Comparison of ENCODE assay signal across 12 mouse cellular contexts in the genomic region with DNA sequence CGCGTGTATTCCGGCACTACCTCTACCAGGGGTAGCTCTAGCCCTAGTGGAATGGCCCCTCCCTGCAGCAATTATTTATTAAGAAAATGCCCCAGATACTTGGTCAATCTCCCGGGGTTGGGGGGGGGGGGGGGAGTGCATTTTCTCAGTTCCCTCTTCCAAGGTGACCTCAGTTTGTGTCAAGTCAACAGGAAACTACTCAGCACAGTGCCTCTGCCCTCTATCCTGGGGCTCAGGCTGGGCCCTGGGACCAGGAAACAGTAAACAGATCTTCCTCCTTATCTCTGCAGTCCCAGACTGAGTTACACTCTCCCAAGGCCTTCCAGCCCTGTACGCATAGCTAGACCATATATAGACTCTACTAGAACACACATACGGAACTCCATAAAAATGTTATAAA. TPM values are rescaled to one million over a fixed set of nuclear protein-coding genes. Genes with fewer than 3 reads are reported as not detected.
DNase-seq lines count a peak whose midpoint lies in the region; ATAC-seq and TF ChIP-seq lines count a peak whose summit lies in the region.
"Had no signal": no experiment of that assay in that cellular context is flagged by ENCODE, and none has a peak within 500 bp of the region (broad histone marks: within the 10 kb centered on the region; RNA-seq: fewer than 3 reads in every experiment).

No protein-coding gene starts in this region.

- peak overlapping the region; percentile 65 for H3K27ac ChIP-seq in heart, embryonic 11.5 days (ENCODE audit: low read depth, low read length)
- no peak overlapping the region for H3K27ac ChIP-seq in midbrain, embryonic 12.5 days (replicated peaks)
- no peak overlapping the region for H3K27ac ChIP-seq in midbrain, postnatal 0 days (ENCODE audit: low read depth, low read length)
- H3K27ac ChIP-seq in liver, embryonic 15.5 days (replicated peaks): peak overlapping the region; percentile 89
- no peak overlapping the region for H3K27ac ChIP-seq in thymus, adult 2 months (ENCODE audit: control insufficient read depth, insufficient read depth, low read length)

- H3K9ac ChIP-seq in heart, embryonic 11.5 days (ENCODE audit: low read depth, low read length): no peak overlapping the region
- 0 out of 2 replicates have a peak overlapping the region, but pooled peaks have one; percentile 59 for H3K9ac ChIP-seq in midbrain, embryonic 12.5 days (replicated peaks)
- H3K9ac ChIP-seq in midbrain, postnatal 0 days (replicated peaks; ENCODE audit: low read length, poor library complexity, severe bottlenecking): no peak overlapping the region
- 0 out of 2 replicates have a peak overlapping the region, but pooled peaks have one; percentile 15 for H3K9ac ChIP-seq in liver, embryonic 15.5 days

- no peak for DNase-seq in heart, postnatal 4 days
- no peak for DNase-seq in midbrain, postnatal 0 days (ENCODE audit: low spot score)
- peak; percentile 50 for DNase-seq in yolk sac, embryonic 10.5 days (ENCODE audit: low spot score)
- DNase-seq in thymus, adult 2 months: no peak
- DNase-seq: adrenal gland, postnatal 36 days; cerebellum, postnatal 25 days had no signal

- no peaks in the 10 kb centered on the region for H3K36me3 ChIP-seq in heart, embryonic 11.5 days (ENCODE audit: control insufficient read depth, insufficient read depth, low read length)
- no peaks in the 10 kb centered on the region for H3K36me3 ChIP-seq in midbrain, embryonic 12.5 days
- no peaks in the 10 kb centered on the region for H3K36me3 ChIP-seq in midbrain, postnatal 0 days (ENCODE audit: insufficient read depth, low read length)
- H3K36me3 ChIP-seq in liver, embryonic 15.5 days (replicated peaks): 0 out of 2 replicates have a peak, but pooled peaks cover 5% of the 10 kb centered on the region
- H3K36me3 ChIP-seq in thymus, adult 2 months (ENCODE audit: control insufficient read depth, insufficient read depth, low read length): no peaks in the 10 kb centered on the region

- H3K4me2 ChIP-seq in heart, embryonic 11.5 days: peak overlapping the region; percentile 14; the same call in 1 of the 2 replicates
- peak overlapping the region; percentile 59; the same call in 1 of the 2 replicates for H3K4me2 ChIP-seq in midbrain, embryonic 12.5 days (replicated peaks)
- H3K4me2 ChIP-seq in midbrain, postnatal 0 days (ENCODE audit: low read depth, low read length, poor library complexity, severe bottlenecking): no peak overlapping the region
- H3K4me2 ChIP-seq in liver, embryonic 15.5 days: peak overlapping the region; percentile 66

- H3K4me3 ChIP-seq in heart, embryonic 11.5 days (ENCODE audit: low read depth, low read length): no peak overlapping the region
- H3K4me3 ChIP-seq in midbrain, embryonic 12.5 days: no peak overlapping the region
- no peak overlapping the region for H3K4me3 ChIP-seq in midbrain, postnatal 0 days (ENCODE audit: low read depth, low read length)
- no peak overlapping the region for H3K4me3 ChIP-seq in liver, embryonic 15.5 days (replicated peaks)
- H3K4me3 ChIP-seq in thymus, adult 2 months (ENCODE audit: control insufficient read depth, insufficient read depth, low read length): no peak overlapping the region

- WGBS in heart, embryonic 11.5 days (ENCODE audit: insufficient replicate concordance): 38% methylated on average over 6 of the region's 6 CpGs
- WGBS in midbrain, embryonic 12.5 days: 75% methylated on average over 6 of the region's 6 CpGs
- WGBS in midbrain, postnatal 0 days: 87% methylated on average over 6 of the region's 6 CpGs
- WGBS in liver, embryonic 15.5 days (ENCODE audit: insufficient replicate concordance): 23% methylated on average over 6 of the region's 6 CpGs
- WGBS in thymus, adult 2 months: 73% methylated on average over 6 of the region's 6 CpGs

- no peaks in the 10 kb centered on the region for H3K9me3 ChIP-seq in heart, embryonic 11.5 days (replicated peaks; ENCODE audit: control insufficient read depth, low read length)
- no peaks in the 10 kb centered on the region for H3K9me3 ChIP-seq in midbrain, embryonic 12.5 days
- H3K9me3 ChIP-seq in midbrain, postnatal 0 days (ENCODE audit: low read length): 0 out of 2 replicates have a peak, but pooled peaks cover 3% of the 10 kb centered on the region
- H3K9me3 ChIP-seq in liver, embryonic 15.5 days (replicated peaks): no peaks in the 10 kb centered on the region

- no peak for TF ChIP-seq POLR2A in thymus, adult 2 months (IDR thresholded peaks at IDR 0.05; ENCODE audit: control insufficient read depth, extremely low read depth, insufficient read depth, low read length, poor library complexity)

- H3K4me1 ChIP-seq in heart, embryonic 11.5 days (ENCODE audit: control insufficient read depth, insufficient read depth, low read length): peaks cover 17% of the 10 kb centered on the region; the same call in 1 of the 2 replicates
- peaks cover 14% of the 10 kb centered on the region for H3K4me1 ChIP-seq in midbrain, embryonic 12.5 days
- no peaks in the 10 kb centered on the region for H3K4me1 ChIP-seq in midbrain, postnatal 0 days (ENCODE audit: insufficient read depth, low read length)
- H3K4me1 ChIP-seq in liver, embryonic 15.5 days (replicated peaks): peaks cover 71% of the 10 kb centered on the region
- no peaks in the 10 kb centered on the region for H3K4me1 ChIP-seq in thymus, adult 2 months (replicated peaks; ENCODE audit: control insufficient read depth, insufficient read depth, low read length)

- TF ChIP-seq CTCF in midbrain, postnatal 0 days (IDR thresholded peaks at IDR 0.05): no peak
- TF ChIP-seq CTCF in thymus, adult 2 months (IDR thresholded peaks at IDR 0.05; ENCODE audit: borderline replicate concordance, control insufficient read depth, extremely low read depth, insufficient read depth, low read length, poor library complexity): no peak

- peak; percentile 83 for ATAC-seq in heart, embryonic 11.5 days (replicated peaks; ENCODE audit: insufficient number of reproducible peaks, low FRiP score, low TSS enrichment)
- no peak for ATAC-seq in midbrain, embryonic 12.5 days (ENCODE audit: low FRiP score, low read depth)
- no peak for ATAC-seq in midbrain, postnatal 0 days (ENCODE audit: low FRiP score)
- ATAC-seq in liver, embryonic 15.5 days (ENCODE audit: insufficient read depth): peak; percentile 85
- no peak for ATAC-seq in inflammation-experienced regulatory T-cells, adult 6 months
- ATAC-seq: Patski had no signal

- H3K27me3 ChIP-seq in heart, embryonic 11.5 days (ENCODE audit: control insufficient read depth, insufficient read depth, low read length): no peaks in the 10 kb centered on the region
- peaks cover 3% of the 10 kb centered on the region; the same call in 1 of the 2 replicates for H3K27me3 ChIP-seq in midbrain, embryonic 12.5 days
- H3K27me3 ChIP-seq in midbrain, postnatal 0 days (ENCODE audit: insufficient read depth, low read length): no peaks in the 10 kb centered on the region
- H3K27me3 ChIP-seq in liver, embryonic 15.5 days: no peaks in the 10 kb centered on the region
- no peaks in the 10 kb centered on the region for H3K27me3 ChIP-seq in thymus, adult 2 months (ENCODE audit: control insufficient read depth, insufficient read depth, low read length)
- H3K27me3 ChIP-seq: Patski had no signal

RNA-seq across cellular contexts. Expression of a gene that starts 32.4 kb away (rescaled TPM):
- polyA plus RNA-seq in heart, embryonic 11.5 days (2014; fragmentation: Nextera tagmentation; extraction: Ambion mirVana): 13.9 and 20.8 TPM in 2 replicates
- 100 to 1,000 TPM; 131 to 141 TPM for total RNA-seq in heart, postnatal 4 days (2021)
- 9.7 and 10.6 TPM in 2 replicates for polyA plus RNA-seq in midbrain, embryonic 12.5 days (2016; fragmentation: Nextera tagmentation; extraction: Ambion mirVana)
- 23.9 and 27.5 TPM in 2 replicates for total RNA-seq in midbrain, postnatal 0 days (2014; rRNA removed)
- polyA plus RNA-seq in midbrain, postnatal 0 days (2015; fragmentation: Nextera tagmentation; extraction: Ambion mirVana): 4.2 and 4.6 TPM in 2 replicates
- polyA plus RNA-seq in liver, embryonic 15.5 days (2015; fragmentation: Nextera tagmentation; extraction: Ambion mirVana): 2.6 and 3.0 TPM in 2 replicates
- polyA plus RNA-seq in inflammation-experienced regulatory T-cells, adult 6 months (2017; shearing (Covaris generic)): not detected
- polyA plus RNA-seq in thymus, adult 2 months (2012; rRNA removed): 4.5 and 5.7 TPM in 2 replicates

RNA-seq across cellular contexts. Expression of a gene that starts 57.7 kb away (rescaled TPM):
- not detected in 2 replicates for polyA plus RNA-seq in heart, embryonic 11.5 days (2014; fragmentation: Nextera tagmentation; extraction: Ambion mirVana)
- total RNA-seq in heart, postnatal 4 days (2021): not detected
- not detected in 2 replicates for polyA plus RNA-seq in midbrain, embryonic 12.5 days (2016; fragmentation: Nextera tagmentation; extraction: Ambion mirVana)
- total RNA-seq in midbrain, postnatal 0 days (2014; rRNA removed): not detected in 2 replicates
- polyA plus RNA-seq in midbrain, postnatal 0 days (2015; fragmentation: Nextera tagmentation; extraction: Ambion mirVana): not detected in 2 replicates
- polyA plus RNA-seq in liver, embryonic 15.5 days (2015; fragmentation: Nextera tagmentation; extraction: Ambion mirVana): 0.64 and 0.68 TPM in 2 replicates
- polyA plus RNA-seq in inflammation-experienced regulatory T-cells, adult 6 months (2017; shearing (Covaris generic)): not detected
- 0.04 and 0.08 TPM in 2 replicates for polyA plus RNA-seq in thymus, adult 2 months (2012; rRNA removed)
- total RNA-seq: adrenal gland, postnatal 36 days had no signal
- polyA plus RNA-seq: forebrain, embryonic 16.5 days had no signal

Comparison
In these comparisons a context has a peak if more than half of its experiments do, and no peak if none do; other contexts are left out.
1. H3K9ac ChIP-seq: peak in midbrain, embryonic 12.5 days (single experiment) and liver, embryonic 15.5 days (single experiment); none in heart, embryonic 11.5 days (single experiment) and midbrain, postnatal 0 days (single experiment).
2. ATAC-seq: peak in heart, embryonic 11.5 days (single experiment) and liver, embryonic 15.5 days (single experiment); none in midbrain, embryonic 12.5 days (single experiment), midbrain, postnatal 0 days (single experiment) and inflammation-experienced regulatory T-cells, adult 6 months (single experiment).
3. H3K27ac ChIP-seq: peak in heart, embryonic 11.5 days (single experiment) and liver, embryonic 15.5 days (single experiment); none in midbrain, embryonic 12.5 days (single experiment), midbrain, postnatal 0 days (single experiment) and thymus, adult 2 months (single experiment).